ENCODE assay signal across 17 mouse cellular contexts in genomic region chr3:96675171-96675570, GRCm38 (mm10). TPM values are rescaled to one million over a fixed set of nuclear protein-coding genes. Genes with fewer than 3 reads are reported as not detected.
DNase-seq lines count a peak whose midpoint lies in the region; ATAC-seq and TF ChIP-seq lines count a peak whose summit lies in the region.
"Had no signal": no experiment of that assay in that cellular context is flagged by ENCODE, and none has a peak within 500 bp of the region (broad histone marks: within the 10 kb centered on the region; RNA-seq: fewer than 3 reads in every experiment).

No protein-coding gene starts in this region.

- in situ Hi-C loops in CH12.LX (cut with MboI; ENCODE audit: low pct_ligation_motif_present, low pct_unique_long_range_greater_than_20kb, low sequenced_read_pairs), result no loop called here

- no peak overlapping the region for H3K4me3 ChIP-seq in kidney, embryonic 16.5 days (ENCODE audit: low read length)
- H3K4me3 ChIP-seq in kidney, embryonic 14.5 days (ENCODE audit: low read length), result no peak overlapping the region
- H3K4me3 ChIP-seq in CH12.LX (replicated peaks in 1 of 3; ENCODE audit: low read depth in 2 of 3, low read length in 2 of 3, poor library complexity in 1 of 3), result no peak overlapping the region
- H3K4me3 ChIP-seq: heart, embryonic 12.5 days; limb, embryonic 12.5 days; liver, embryonic 15.5 days had no signal

- no peaks in the 10 kb centered on the region for H3K9me3 ChIP-seq in kidney, embryonic 16.5 days (ENCODE audit: low read length)
- no peaks in the 10 kb centered on the region for H3K9me3 ChIP-seq in kidney, embryonic 14.5 days (ENCODE audit: control insufficient read depth, low read length)
- no peaks in the 10 kb centered on the region for H3K9me3 ChIP-seq in CH12.LX (replicated peaks; ENCODE audit: low read length)
- H3K9me3 ChIP-seq: heart, embryonic 12.5 days; limb, embryonic 12.5 days; liver, embryonic 15.5 days had no signal

- H3K27ac ChIP-seq in kidney, embryonic 16.5 days (ENCODE audit: low read length), result peak overlapping the region; percentile 20; the same call in 1 of the 2 replicates
- H3K27ac ChIP-seq in kidney, embryonic 14.5 days (ENCODE audit: low read depth, low read length), result no peak overlapping the region
- H3K27ac ChIP-seq in CH12.LX (ENCODE audit: insufficient read depth, low read depth), result peak overlapping the region; percentile 62; the same call in 1 of the 2 replicates
- H3K27ac ChIP-seq: liver, embryonic 15.5 days had no signal

- TF ChIP-seq RAD21 in CH12.LX (IDR thresholded peaks at IDR 0.05; ENCODE audit: low read depth, low read length), result no peak

- dilution Hi-C loops in CH12.LX (cut with MboI; ENCODE audit: extremely low pct_ligation_motif_present, extremely low pct_unique_long_range_greater_than_20kb, low sequenced_read_pairs), result no loop called here

- H3K27me3 ChIP-seq in kidney, embryonic 16.5 days (ENCODE audit: insufficient read depth, low read length), result 0 out of 2 replicates have a peak, but pooled peaks cover 4% of the 10 kb centered on the region
- no peaks in the 10 kb centered on the region for H3K27me3 ChIP-seq in kidney, embryonic 14.5 days (ENCODE audit: control insufficient read depth, insufficient read depth, low read length)
- peaks cover 12% of the 10 kb centered on the region for H3K27me3 ChIP-seq in CH12.LX (replicated peaks)
- H3K27me3 ChIP-seq in splenic B cell, adult 2 months (ENCODE audit: control insufficient read depth, insufficient read depth, low read length, poor library complexity, severe bottlenecking), result no peaks in the 10 kb centered on the region

- H3K4me2 ChIP-seq in kidney, embryonic 16.5 days (replicated peaks; ENCODE audit: low read depth, low read length), result no peak overlapping the region
- no peak overlapping the region for H3K4me2 ChIP-seq in kidney, embryonic 14.5 days (replicated peaks; ENCODE audit: low read depth, low read length)
- peak overlapping the region; percentile 63 for H3K4me2 ChIP-seq in CH12.LX (ENCODE audit: insufficient read depth, low read depth, poor library complexity, severe bottlenecking)
- H3K4me2 ChIP-seq: heart, embryonic 12.5 days; liver, embryonic 15.5 days had no signal

- TF ChIP-seq CTCF in CH12.LX (conservative IDR thresholded peaks at IDR 0.05 in 1 of 2, IDR thresholded peaks at IDR 0.05 in 1 of 2; ENCODE audit: low read depth in 2 of 2, low read length in 2 of 2), result no peak

- peaks cover 26% of the 10 kb centered on the region for H3K4me1 ChIP-seq in kidney, embryonic 16.5 days (ENCODE audit: insufficient read depth, low read length)
- peaks cover 18% of the 10 kb centered on the region for H3K4me1 ChIP-seq in kidney, embryonic 14.5 days (ENCODE audit: control insufficient read depth, insufficient read depth, low read length)
- peaks cover 35 to 61% of the 10 kb centered on the region in 2 experiments for H3K4me1 ChIP-seq in CH12.LX (ENCODE audit: control insufficient read depth in 1 of 2, insufficient read depth in 2 of 2)

- no peak overlapping the region for H3K9ac ChIP-seq in kidney, embryonic 16.5 days (replicated peaks; ENCODE audit: low read length)
- no peak overlapping the region for H3K9ac ChIP-seq in kidney, embryonic 14.5 days (ENCODE audit: low read depth, low read length)
- 0 out of 2 replicates have a peak overlapping the region, but pooled peaks have one; percentile 2 for H3K9ac ChIP-seq in CH12.LX (ENCODE audit: insufficient read depth, low read depth)
- H3K9ac ChIP-seq: heart, embryonic 12.5 days; limb, embryonic 12.5 days; liver, embryonic 15.5 days had no signal

- TF ChIP-seq POLR2A in CH12.LX (IDR thresholded peaks at IDR 0.05; ENCODE audit: low read depth, low read length), result no peak

- WGBS in kidney, embryonic 16.5 days, result 59% methylated on average over 3 of the region's 3 CpGs
- 51% methylated on average over 3 of the region's 3 CpGs for WGBS in kidney, embryonic 14.5 days

- no peaks in the 10 kb centered on the region for H3K79me2 ChIP-seq in CH12.LX (replicated peaks; ENCODE audit: control insufficient read depth, extremely low read depth, insufficient read depth, poor library complexity, severe bottlenecking)

- H3K36me3 ChIP-seq in kidney, embryonic 16.5 days (ENCODE audit: insufficient read depth, low read length), result no peaks in the 10 kb centered on the region
- no peaks in the 10 kb centered on the region for H3K36me3 ChIP-seq in kidney, embryonic 14.5 days (ENCODE audit: control insufficient read depth, insufficient read depth, low read length)
- no peaks in the 10 kb centered on the region for H3K36me3 ChIP-seq in CH12.LX (replicated peaks in 1 of 2; ENCODE audit: control insufficient read depth in 1 of 2, insufficient read depth in 1 of 2, low read length in 1 of 2)
- no peaks in the 10 kb centered on the region for H3K36me3 ChIP-seq in splenic B cell, adult 2 months (ENCODE audit: control insufficient read depth, insufficient read depth, low read length, poor library complexity, severe bottlenecking)
- H3K36me3 ChIP-seq: heart, embryonic 12.5 days; limb, embryonic 12.5 days; liver, embryonic 15.5 days had no signal

- no peak for ATAC-seq in kidney, embryonic 16.5 days (ENCODE audit: low FRiP score, low TSS enrichment)
- no peak; the same call in 1 of the 2 replicates for ATAC-seq in kidney, embryonic 14.5 days (ENCODE audit: low FRiP score, low TSS enrichment)
- ATAC-seq in common myeloid progenitor, adult 5-6 weeks (replicated peaks; ENCODE audit: low read depth, poor library complexity, severe bottlenecking), result peak; percentile 67

- DNase-seq in CH12.LX (ENCODE audit: extremely low read depth), result no peak
- peak; percentile 45 for DNase-seq in splenic B cell, adult 2 months (ENCODE audit: low read depth, low spot score)
- no peak for DNase-seq in spleen, adult 18-20 months
- no peak for DNase-seq in urinary bladder, postnatal 4 days (ENCODE audit: low spot score in 2 of 2)
- no peak for DNase-seq in urinary bladder, postnatal 10 days (ENCODE audit: low spot score)
- DNase-seq: adrenal gland, postnatal 36 days; cerebellum, adult 9-10 months; heart, postnatal 4 days; lung, postnatal 10 days had no signal

- TF ChIP-seq EP300 in CH12.LX (IDR thresholded peaks at IDR 0.05; ENCODE audit: low read length), result no peak

TF ChIP-seq in CH12.LX, 34 proteins besides CTCF, POLR2A, EP300 and RAD21:
- TF ChIP-seq ELF1 (IDR thresholded peaks at IDR 0.05; ENCODE audit: low read depth, low read length) (peak; percentile 53), PAX5 (IDR thresholded peaks at IDR 0.05; ENCODE audit: low read length) (no peak), MAZ (IDR thresholded peaks at IDR 0.05; ENCODE audit: low read depth, low read length) (no peak), POLR2AphosphoS2 (IDR thresholded peaks at IDR 0.05; ENCODE audit: low read depth, low read length) (no peak), TBP (conservative IDR thresholded peaks at IDR 0.05; ENCODE audit: low read depth, low read length) (0 out of 2 replicates have a peak, but pooled peaks have one; percentile 52)

RNA-seq across cellular contexts. Expression of gene Ankrd35, which starts 5.2 kb away (rescaled TPM):
- 1.2 and 1.6 TPM in 2 replicates for polyA plus RNA-seq in kidney, embryonic 16.5 days (2015; fragmentation: Nextera tagmentation; extraction: Ambion mirVana)
- 0.33 and 0.37 TPM in 2 replicates for polyA plus RNA-seq in kidney, embryonic 14.5 days (2014; fragmentation: Nextera tagmentation; extraction: Ambion mirVana)
- 6.5 and 11.2 TPM in 2 replicates for total RNA-seq in CH12.LX (2012; rRNA removed)
- total RNA-seq in CH12.LX (2014; rRNA removed), result 0.51 and 0.78 TPM in 2 replicates
- polyA plus RNA-seq in CH12.LX (2012; ENCODE audit: insufficient read length, low read depth), result 1.9 and 2.5 TPM in 2 replicates
- total RNA-seq in common myeloid progenitor, adult 5-6 weeks (2017), result not detected in 2 replicates

RNA-seq across cellular contexts. Expression of gene Pias3, which starts 21.0 kb away (rescaled TPM):
- 62.1 and 72.3 TPM in 2 replicates for polyA plus RNA-seq in kidney, embryonic 16.5 days (2015; fragmentation: Nextera tagmentation; extraction: Ambion mirVana)
- 36.5 and 55.7 TPM in 2 replicates for polyA plus RNA-seq in kidney, embryonic 14.5 days (2014; fragmentation: Nextera tagmentation; extraction: Ambion mirVana)
- total RNA-seq in CH12.LX (2012; rRNA removed) (10.2 and 13.1 TPM in 2 replicates), CH12.LX (2014; rRNA removed) (5.9 and 6.3 TPM in 2 replicates)
- polyA plus RNA-seq in CH12.LX (2012; ENCODE audit: insufficient read length, low read depth), result 20.2 and 21.4 TPM in 2 replicates
- 4.7 and 6.2 TPM in 2 replicates for total RNA-seq in common myeloid progenitor, adult 5-6 weeks (2017)

RNA-seq across cellular contexts. Expression of gene Itga10, which starts 29.8 kb away (rescaled TPM):
- 0.85 and 1.2 TPM in 2 replicates for polyA plus RNA-seq in kidney, embryonic 16.5 days (2015; fragmentation: Nextera tagmentation; extraction: Ambion mirVana)
- polyA plus RNA-seq in kidney, embryonic 14.5 days (2014; fragmentation: Nextera tagmentation; extraction: Ambion mirVana), result 0.73 and 1.1 TPM in 2 replicates
- 0.80 and 1.2 TPM in 2 replicates for total RNA-seq in CH12.LX (2012; rRNA removed)
- 0.36 and 0.46 TPM in 2 replicates for total RNA-seq in CH12.LX (2014; rRNA removed)
- polyA plus RNA-seq in CH12.LX (2012; ENCODE audit: insufficient read length, low read depth), result 1.0 and 1.2 TPM in 2 replicates
- total RNA-seq in common myeloid progenitor, adult 5-6 weeks (2017), result 0.37 and 0.92 TPM in 2 replicates

RNA-seq across cellular contexts. Expression of gene Nudt17, which starts 33.2 kb away (rescaled TPM):
- 12.0 and 12.2 TPM in 2 replicates for polyA plus RNA-seq in kidney, embryonic 16.5 days (2015; fragmentation: Nextera tagmentation; extraction: Ambion mirVana)
- polyA plus RNA-seq in kidney, embryonic 14.5 days (2014; fragmentation: Nextera tagmentation; extraction: Ambion mirVana), result 10.4 and 10.8 TPM in 2 replicates
- total RNA-seq in CH12.LX (2012; rRNA removed) (0.84 and 1.0 TPM in 2 replicates), CH12.LX (2014; rRNA removed) (0.21 and 0.39 TPM in 2 replicates)
- 1.1 and 1.9 TPM in 2 replicates for polyA plus RNA-seq in CH12.LX (2012; ENCODE audit: insufficient read length, low read depth)
- total RNA-seq in common myeloid progenitor, adult 5-6 weeks (2017), result 0.15 TPM in 1 of 2 replicates, not detected in the other

RNA-seq across cellular contexts. Expression of gene Gm42957, which starts 39.9 kb away (rescaled TPM):
- polyA plus RNA-seq in kidney, embryonic 16.5 days (2015; fragmentation: Nextera tagmentation; extraction: Ambion mirVana), result 0.05 and 0.21 TPM in 2 replicates
- not detected in 2 replicates for polyA plus RNA-seq in kidney, embryonic 14.5 days (2014; fragmentation: Nextera tagmentation; extraction: Ambion mirVana)
- total RNA-seq in CH12.LX (2012; rRNA removed) (0.08 and 0.13 TPM in 2 replicates), CH12.LX (2014; rRNA removed) (not detected in 2 replicates)
- 0.11 TPM in 1 of 2 replicates, not detected in the other for polyA plus RNA-seq in CH12.LX (2012; ENCODE audit: insufficient read length, low read depth)
- total RNA-seq in common myeloid progenitor, adult 5-6 weeks (2017), result not detected in 2 replicates
- polyA plus RNA-seq: liver, embryonic 15.5 days; neural tube, embryonic 14.5 days; small intestine, adult 2 months had no signal
